Mouse (Mus musculus) right cerebral cortex, postnatal 36 days (tissue): ENCODE results near the gene Gfpt1.

Experiments used
- DNase-seq, 2 experiments: peaks; one replicate each; pipeline ENCODE4 v3.0.0; 2022; ENCODE audit warnings: low spot score in 2 of 2, mixed read lengths in 1 of 2

The Gfpt1 gene

DNA sequence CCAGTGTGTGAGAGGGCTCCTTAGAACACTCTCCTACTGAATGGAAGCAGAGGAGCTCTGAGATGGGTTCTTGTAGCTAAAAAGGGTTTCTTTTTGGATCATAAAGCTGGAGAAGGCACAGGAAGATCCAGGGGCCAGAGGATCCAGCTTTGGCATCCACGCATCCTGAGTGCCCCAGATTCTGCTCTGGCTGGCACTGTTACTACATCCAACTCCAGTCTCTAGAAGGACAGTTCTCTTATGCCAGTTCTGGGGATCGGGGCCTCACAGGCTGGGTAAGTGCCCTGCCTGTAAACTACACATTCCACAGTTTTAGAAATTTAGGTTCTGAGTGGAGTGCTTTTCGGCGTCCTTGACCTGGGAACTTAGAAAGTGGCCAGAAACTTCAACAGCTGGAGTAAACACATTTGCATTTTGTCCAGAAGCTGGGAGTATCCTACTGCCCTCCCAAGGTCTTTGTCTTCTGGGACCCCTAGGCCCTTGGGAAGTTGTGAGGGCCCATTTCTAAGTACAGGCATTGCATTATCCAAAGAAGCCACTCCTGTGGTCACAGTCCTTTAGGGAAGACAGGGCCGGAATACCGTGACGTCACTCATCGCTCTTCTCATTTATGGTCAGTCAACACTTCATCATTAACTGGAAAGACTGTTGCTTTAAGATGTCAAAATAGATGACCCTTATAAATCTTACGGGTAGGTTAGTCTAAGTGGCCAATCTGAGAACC, 57.8 kb downstream of the Gfpt1 start:
- DNase-seq, result no peak

DNA sequence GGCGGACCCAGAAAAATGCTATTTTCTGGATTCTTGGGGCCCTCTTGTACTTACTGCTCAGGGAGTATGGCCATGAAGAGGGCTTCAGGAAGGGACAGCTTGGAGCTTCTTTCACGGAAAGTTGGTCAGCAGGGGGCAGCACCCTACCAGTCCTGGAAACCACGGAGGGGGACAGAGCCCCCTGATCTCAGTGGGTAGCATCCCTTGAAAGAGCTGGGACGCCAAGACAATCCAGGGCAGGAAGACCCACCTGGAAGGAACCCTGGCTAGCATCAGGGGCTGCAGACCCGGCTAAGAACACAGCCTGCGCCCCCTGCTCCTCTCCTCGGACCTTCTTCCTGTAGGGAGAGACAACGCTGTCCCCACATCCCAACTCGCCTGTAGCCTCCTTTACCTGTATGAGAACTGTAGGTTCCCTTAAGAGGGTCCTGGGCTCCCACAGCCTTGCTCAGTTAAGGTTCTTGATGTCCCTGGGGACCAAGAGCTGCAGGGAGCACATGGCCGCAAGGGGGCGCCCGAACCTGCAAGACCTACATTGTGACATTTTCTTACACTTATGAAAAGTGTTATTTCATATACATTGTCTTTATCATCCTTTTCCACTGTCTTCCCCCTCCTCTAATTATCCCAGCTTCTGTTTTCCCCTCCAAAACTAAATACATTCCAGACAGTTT, 58.8 kb downstream of the Gfpt1 start:
- peak; percentile 79 to 88 for DNase-seq

DNA sequence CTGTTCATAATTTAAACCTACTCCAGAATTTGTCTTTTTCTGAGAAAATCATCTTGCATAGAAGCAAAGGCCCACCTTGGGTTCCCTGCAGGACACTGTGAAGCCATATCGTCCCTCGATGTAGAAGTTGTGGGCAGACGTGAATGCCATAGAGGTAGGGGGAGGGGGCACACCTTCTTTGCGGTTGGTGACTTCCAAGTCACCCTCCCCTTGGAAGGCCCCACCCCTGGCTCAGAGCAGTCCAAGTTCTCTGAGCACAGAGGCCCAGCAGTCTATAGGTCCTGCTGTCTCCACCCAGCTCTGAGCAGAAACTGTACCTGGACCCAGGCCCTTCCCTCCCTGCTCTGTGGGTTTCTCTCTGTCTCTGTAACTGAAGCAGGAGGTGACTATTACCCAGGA, 59.3 kb downstream of the Gfpt1 start:
- no peak for DNase-seq

DNA sequence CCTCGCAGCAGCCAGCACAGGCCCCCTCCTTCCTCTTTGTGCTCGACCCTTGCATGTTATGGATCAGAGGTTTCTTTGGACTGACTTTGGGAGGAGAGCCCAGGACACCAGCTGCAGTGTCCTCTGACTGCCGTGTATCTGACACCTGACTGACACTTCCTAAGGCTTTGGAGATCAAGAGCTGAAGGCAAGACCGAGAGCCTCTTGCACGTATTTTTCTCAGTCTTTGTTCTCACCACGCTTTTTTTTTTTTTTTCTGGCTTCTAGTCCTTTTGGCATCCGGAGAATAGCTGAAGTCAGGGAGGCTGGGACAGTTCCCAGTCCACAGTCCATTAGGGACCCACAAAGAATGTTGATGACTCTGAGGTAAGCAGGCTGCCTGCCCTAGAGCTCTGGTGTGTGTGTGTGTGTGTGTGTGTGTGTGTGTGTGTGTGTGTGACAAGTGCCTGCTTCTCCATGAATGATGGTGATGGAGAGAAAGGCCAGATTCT, 59.8 kb downstream of the Gfpt1 start:
- no peak for DNase-seq

DNA sequence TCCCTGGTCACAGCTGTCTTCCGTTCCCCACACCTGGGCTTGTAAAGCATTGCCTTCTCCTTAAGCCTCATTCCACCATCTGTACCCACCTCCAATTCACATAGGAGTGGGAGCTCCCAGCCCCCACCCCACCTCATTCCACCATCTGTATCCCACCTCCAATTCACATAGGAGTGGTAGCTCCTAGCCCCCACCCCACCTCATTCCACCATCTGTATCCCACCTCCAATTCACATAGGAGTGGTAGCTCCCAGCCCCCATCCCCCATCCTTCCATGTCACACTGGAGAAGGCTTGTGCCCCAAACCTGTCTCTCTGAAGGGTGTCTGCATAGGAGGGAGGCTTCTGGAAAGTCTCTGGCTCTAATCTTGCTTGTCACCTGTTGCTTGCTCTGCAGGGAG, 60.7 kb downstream of the Gfpt1 start:
- DNase-seq, result no peak

DNA sequence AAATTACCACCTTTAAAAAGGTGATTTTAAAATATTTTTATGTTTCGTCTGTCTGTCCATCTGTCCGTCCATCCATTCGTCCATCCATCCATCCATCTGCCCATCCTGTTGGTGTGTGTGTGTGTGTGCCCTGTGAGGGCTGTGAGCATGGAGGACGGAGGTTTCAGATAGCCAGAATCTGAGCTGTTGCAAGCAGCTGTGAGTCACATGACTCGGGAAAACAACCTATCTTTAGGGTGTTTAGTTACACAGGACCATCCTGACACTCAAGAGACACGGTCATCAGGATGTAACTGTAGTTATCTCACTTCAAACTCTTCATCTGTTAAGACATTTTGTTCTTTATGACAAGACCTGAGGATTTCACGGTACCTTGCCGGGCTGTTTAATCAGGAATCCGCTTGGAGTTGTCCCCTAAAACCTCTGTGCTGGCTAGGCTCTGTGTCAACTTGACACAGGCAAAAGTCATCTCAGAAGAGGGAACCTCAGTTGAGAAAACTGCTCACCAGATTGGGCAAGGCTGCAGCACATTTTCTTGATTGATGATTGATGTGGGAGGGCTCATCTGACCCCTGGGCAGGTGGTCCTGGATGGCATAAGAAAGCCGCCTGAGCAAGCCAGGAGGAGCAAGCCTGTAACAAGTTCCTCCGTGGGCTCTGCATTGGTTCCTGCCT, 61.6 kb downstream of the Gfpt1 start, which contains the start of gene D6Ertd527e:
D6Ertd527e (plus strand) TSS at position 624 of the 674 bp plus-strand sequence.
- no peak for DNase-seq

DNA sequence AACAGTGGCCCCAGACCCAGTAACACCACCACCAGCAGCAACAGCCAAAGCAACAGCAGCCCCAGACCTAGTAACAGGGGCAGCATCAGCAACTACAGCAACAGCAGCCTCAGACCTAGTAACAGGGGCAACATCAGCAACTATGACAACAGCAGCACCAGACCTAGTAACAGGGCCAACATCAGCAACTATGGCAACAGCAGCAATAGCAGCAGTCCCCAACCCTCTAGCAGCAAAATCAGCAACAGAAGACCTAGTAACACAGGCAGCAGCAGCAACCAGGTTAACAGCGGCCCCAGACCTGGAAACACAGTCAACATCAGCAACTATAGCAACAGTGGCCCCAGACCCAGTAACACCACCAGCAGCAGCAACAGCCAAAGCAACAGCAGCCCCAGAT, 68.8 kb downstream of the Gfpt1 start:
- no peak for DNase-seq

DNA sequence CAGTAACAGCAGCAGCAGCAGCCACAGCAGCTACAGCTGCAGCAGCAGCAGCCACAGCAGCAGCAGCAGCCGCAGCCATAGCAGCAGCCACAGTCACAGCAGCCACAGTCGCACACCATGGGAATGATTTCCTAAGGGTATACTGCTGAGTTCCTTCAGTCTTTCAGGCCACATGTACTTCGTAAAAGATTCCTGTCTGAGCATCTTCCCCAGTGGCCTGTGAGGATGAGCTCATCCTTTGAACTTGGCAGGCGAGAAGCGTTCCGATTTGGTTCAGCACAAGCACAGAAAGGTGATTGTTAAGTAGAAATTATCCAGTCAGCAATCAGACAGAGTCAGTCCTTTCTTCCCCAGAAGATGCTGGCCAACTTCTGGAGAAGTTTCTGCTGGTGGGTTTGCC, 69.5 kb downstream of the Gfpt1 start:
- DNase-seq, result no peak

DNA sequence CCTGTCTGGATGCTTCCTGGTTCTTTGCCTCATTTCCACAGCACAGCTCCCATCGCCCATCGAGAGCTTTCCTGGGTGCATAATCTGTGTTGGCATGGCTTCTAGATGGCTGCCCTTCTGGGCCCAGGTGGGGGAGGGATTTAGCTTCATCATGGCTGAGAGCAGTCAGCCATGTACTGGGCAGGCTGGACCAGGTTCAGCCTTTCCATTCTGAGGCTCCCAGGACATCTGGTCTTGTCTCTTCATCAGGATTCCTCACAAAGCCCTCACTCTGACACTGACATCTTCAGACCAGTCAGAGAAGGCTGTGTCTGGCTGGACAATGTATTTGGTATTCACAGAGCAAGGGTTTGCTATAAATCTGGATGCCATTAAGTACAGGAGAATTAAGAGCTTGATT, 73.3 kb downstream of the Gfpt1 start:
- DNase-seq, result no peak

DNA sequence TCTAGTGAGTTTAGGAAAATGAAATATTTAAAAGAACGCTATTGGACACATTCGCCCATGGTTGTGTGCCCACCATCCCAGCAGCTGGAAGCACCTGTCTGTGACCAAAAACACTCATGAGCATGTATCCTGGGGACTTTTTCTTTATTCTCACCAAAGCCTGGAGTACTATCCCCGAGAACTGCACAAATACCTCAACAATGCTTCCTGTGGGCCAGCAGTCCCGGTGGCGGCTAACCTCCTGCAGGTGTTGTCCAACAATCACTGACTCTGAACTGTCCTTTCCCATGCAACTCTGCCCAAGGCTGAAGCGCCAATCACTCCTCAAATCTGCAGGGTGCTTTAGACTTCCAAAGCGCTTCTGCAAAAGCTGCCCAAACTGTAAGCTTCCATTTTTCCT, 74.0 kb downstream of the Gfpt1 start:
- no peak for DNase-seq

DNA sequence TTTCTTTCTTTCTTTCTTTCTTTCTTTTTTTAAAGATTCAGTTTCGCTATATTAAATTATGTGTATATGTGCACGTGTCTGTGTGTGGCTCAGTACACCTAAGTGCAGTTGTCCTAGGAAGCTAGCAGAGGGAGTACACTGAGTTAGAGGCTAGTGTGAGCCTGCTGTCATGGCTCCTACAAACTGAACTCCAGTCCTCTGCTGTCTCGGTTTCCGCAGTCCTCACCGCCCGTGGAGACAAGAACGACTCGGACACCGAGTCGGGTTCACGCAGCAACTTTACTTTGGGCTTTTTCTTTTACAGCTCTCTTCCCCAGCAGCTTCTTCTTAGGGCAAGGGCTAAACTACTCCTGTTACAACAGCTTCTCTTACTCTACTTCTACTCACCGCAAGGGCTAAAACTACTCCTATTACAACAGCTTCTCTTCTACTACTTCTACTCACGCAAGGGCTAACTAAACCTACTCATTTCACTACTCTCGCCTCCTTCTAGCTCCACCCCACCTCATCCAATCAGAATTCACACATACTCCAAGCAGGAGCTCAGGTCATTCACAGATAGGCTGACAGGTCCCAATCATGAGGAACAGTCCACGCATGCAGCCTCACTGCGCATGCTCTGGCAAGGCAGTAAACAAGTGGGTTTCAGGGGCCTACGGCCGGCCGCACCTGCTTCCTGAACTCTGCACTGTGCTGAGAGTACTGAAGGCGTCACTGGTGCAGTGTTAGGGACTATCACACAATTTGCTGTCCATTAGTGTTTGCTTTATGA, 76.6 kb downstream of the Gfpt1 start:
- no peak for DNase-seq

DNA sequence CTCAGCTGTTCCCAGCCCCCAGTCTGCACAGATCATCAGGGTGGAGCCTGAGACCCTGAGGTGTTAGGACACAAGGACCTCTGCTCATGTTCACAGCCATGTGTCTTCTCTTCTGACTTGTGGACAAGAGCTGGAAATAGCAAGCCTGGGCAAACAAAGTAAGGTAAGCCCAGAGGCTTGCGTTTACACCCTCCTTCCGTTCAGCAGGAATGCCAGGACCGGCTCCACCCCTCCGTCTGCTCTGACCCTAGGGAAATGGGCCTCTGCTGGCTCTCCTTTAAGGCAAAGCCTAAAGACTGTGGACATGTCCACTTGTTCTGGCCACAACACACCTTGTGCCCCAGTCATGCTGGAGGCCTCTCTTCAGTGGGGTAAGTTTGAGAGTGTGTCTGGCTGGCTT, 77.3 kb downstream of the Gfpt1 start:
- DNase-seq, result no peak

DNA sequence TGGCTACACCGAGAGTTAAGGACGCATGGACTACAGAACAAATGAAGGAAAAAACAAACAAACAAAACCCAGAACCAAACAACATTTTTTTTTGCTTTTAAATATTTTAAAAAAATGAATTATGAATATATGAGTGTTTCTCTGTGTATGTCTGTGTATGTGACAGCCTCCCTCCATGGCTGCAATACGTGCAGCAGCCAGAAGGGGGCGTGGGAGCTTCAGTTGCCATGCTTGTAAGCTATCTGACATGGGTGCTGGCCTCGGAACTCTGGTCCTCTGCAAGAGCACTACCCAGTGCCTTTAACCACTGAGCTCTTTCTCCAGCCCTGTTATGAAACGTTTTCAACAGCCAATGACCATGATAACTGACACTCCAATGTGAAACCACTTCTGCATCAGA, 78.0 kb downstream of the Gfpt1 start:
- no peak for DNase-seq

DNA sequence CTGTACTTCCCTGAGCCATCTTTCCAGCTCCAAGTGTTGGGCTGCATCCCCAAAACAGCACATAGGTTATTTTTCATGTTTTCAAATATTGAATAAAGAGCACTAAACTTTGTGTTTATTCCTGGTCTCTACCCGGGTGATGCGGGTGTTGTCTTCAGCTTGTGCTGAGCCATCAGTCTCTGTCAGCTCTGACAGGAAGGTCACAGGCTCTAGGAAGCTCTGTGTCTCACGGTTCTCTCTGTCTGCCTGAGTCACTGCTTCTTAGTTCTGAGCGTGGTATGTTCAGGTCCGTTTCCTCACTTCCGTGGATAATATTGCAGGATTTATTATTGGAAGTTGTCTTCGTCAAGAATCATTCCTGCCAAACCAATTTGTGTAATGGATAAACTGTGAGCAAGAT, 79.3 kb downstream of the Gfpt1 start:
- DNase-seq, result no peak

DNA sequence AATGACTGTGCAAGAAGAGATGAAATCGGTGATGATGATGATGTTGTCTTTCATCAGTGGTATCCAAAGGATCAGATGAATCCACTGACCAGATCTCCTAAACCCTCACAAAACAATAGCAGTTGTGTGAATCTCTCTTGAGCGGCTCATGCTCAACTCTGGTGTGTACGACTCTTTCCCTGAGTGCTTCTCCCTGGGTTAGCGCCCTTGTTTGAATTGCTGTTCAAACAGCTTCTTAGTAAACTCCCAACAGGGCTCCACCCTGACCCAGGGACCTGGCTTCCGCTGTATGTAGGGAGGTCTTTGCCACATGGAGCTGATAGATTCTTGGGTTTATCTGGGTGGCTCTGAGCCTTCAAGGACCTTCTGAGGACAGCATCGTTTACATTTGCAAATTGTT, 80.8 kb downstream of the Gfpt1 start:
- no peak for DNase-seq

DNA sequence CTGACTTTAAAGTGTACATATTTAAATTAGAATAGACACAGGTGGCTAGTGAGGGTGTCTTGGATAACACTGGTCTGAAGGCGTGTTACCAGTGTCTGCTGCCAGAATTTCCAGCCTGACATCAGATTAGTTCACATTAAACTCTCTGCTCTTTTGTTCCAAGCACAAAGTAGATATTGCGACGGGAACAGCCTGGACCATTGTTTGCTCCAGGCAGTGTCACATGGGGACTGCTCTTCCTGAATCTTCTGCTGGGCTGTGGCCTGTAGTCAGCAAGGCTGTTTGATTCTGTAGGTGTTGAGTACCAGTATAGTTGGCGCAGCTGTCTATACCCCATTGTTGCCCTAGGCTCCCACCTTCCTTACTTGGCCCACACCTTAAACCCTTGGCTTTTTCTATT, 81.3 kb downstream of the Gfpt1 start:
- DNase-seq, result no peak

DNA sequence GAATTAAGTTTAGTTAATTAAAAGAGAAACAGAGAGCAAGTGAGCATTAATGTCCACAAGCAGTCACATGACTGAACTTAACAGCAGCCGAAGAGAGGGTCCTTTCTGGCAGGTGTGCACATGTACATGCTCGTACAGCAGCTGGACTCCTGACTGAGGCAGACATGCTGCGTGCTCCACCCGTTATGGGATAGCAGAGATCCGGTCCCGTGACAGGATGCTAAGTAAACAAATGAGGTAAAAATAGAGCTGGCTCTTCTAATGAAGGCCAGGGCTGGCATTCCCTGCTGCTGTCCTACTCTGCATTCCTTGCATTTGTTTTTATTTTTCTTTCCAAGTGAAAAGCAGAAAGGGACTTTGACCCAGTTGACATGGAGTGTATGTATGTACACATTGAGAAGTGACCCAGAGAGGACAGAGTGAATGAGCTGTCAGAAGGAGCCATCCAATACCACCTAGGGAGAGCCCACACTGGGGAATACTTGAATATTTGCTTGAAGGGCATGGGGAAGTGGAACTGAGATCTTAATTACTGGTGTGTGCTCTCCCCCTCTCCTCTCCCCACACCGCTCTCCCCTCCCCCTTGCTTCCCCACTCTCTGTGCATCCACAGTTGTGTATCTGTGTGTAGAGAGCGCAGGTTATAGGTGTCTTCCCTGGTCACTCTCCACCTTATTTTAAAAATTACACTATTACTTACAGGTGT, 84.6 kb downstream of the Gfpt1 start:
- DNase-seq, result no peak

DNA sequence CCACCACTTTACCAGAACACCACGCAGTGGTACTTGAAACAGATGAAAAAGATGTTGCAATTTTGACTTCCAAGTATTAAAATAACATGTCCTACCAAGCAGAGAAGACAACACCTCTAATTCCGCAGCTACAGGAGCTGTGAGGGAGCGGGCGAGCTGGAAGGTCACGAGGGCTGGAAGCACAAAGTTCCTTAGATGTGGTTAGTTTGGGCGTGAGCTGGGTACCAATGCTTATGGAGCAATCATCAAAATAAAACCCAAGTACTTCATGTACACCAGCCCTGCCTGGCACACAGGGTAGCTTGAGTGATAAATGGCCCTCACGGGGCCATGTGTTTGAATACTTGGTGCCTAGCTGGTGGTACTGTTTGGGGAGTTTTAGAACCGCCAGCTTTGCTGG, 87.2 kb downstream of the Gfpt1 start:
- no peak for DNase-seq

DNA sequence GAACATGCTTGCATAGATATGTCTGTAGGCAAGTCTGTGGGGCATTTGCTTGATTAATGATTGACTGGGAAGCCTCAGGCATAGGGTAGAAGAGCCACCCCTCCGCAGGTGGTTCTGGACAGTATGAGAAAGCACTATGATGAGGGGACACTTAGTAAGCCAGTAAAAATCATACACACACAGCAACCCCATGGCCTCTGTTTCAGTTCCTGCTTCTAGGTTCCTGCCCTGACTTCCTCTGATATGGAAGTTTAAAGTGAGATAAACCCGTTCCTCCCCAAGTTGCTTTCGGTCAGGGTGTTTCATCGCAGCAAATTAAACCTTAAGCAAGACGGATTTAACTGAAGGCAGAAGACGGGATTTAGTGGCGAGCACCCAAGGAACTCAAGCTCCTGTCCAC, 88.0 kb downstream of the Gfpt1 start:
- no peak for DNase-seq

DNA sequence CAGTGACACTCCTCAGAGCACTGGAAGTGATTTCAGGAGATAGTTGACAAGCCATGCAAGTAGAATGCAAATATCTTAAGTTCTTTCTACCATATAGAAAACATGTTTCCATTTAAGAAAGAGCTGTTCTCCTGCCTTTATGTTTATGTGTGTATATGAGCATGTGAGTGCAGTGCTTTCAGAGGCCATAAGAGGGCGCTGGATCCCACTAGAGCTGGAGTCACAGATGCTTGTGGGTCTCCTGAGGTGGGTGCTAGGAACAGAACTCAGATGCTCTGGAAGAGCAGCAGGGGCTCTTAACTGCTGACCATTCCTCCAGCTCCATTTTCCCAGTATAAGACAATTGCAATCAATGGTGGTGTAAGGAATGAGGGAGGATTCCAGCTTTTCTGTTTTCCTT, 88.4 kb downstream of the Gfpt1 start:
- no peak for DNase-seq

DNA sequence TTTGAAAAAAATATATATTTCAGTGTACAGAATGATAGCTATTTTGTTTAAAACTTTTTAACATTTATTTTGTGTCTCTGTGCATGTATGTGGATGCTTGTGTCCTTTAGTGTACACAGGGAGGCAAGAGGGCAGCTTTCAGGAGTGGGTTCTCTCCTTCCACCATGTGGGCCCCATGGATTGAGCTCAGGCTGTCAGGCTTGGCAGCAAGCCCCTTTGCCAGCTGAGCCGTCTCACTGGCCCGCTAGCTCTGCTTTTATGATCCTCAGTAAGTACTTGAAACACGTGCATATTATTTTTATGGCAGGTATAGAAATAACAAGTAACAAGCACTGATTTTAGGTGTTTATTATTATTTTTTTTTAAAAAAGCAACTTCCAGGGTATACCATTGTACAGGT, 90.9 kb downstream of the Gfpt1 start:
- no peak for DNase-seq
